Mouse (Mus musculus) lung, postnatal 0 days (tissue): ENCODE measurements around the gene Sorcs1. TPM values are rescaled to one million over a fixed set of nuclear protein-coding genes. Genes with fewer than 3 reads are reported as not detected.

Source experiments
- ATAC-seq: fragments of 200-750 bp; cut with Nextera tagmentation; 2 replicates; pipeline ENCODE4 v1.8.0; 2017; ENCODE audit warnings: moderate library complexity
- DNase-seq: peaks from one replicate; pipeline ENCODE4 v3.0.0-alpha.2; 2016; ENCODE audit warnings: low spot score
- H3K27ac ChIP-seq: fragments of 300-500 bp; sonication (generic); 2 replicates; pipeline ENCODE4 v1.5.1; 2014; ENCODE audit warnings: antibody characterized with exemption, mild to moderate bottlenecking, low read length, mixed read lengths
- H3K27me3 ChIP-seq: fragments of 300-500 bp; sonication (generic); replicated peaks from 2 replicates; pipeline ENCODE4 v1.6.1; 2014; ENCODE audit warnings: low read length, mixed read lengths; ENCODE audit not compliant: insufficient read depth
- H3K36me3 ChIP-seq: fragments of 300-500 bp; sonication (generic); 2 replicates; pipeline ENCODE4 v1.6.1; 2014; ENCODE audit warnings: low read length, mixed read lengths; ENCODE audit not compliant: insufficient read depth
- H3K4me1 ChIP-seq: fragments of 300-500 bp; sonication (generic); 2 replicates; pipeline ENCODE4 v1.6.1; 2014; ENCODE audit warnings: antibody characterized with exemption, low read depth, low read length, mixed read lengths; ENCODE audit not compliant: insufficient read depth
- H3K4me2 ChIP-seq: fragments of 300-500 bp; sonication (generic); replicated peaks from 2 replicates; pipeline ENCODE4 v1.6.1; 2014; ENCODE audit warnings: low read depth, mild to moderate bottlenecking, low read length, moderate library complexity, mixed read lengths
- H3K4me3 ChIP-seq: fragments of 300-500 bp; sonication (generic); 2 replicates; pipeline ENCODE4 v1.5.1; 2014; ENCODE audit warnings: low read depth, low read length
- H3K9ac ChIP-seq: fragments of 300-500 bp; sonication (generic); replicated peaks from 2 replicates; pipeline ENCODE4 v1.6.1; 2014; ENCODE audit warnings: low read depth, mild to moderate bottlenecking
- H3K9me3 ChIP-seq: fragments of 300-500 bp; sonication (generic); 2 replicates; pipeline ENCODE4 v1.6.1; 2016; ENCODE audit warnings: low read length, mixed read lengths
- CTCF ChIP-seq: IDR thresholded peaks from 2 replicates; pipeline ENCODE4 v1.5.1; 2016; ENCODE audit warnings: antibody characterized with exemption, mild to moderate bottlenecking
- EP300 ChIP-seq: IDR thresholded peaks from 2 replicates; pipeline ENCODE4 v1.6.1; 2016; ENCODE audit warnings: antibody characterized with exemption, mild to moderate bottlenecking, control low read depth
- WGBS: fragments of 180-500 bp; shearing (Covaris S2); extraction: QIAGEN DNeasy Blood & Tissue Kit; methylation state at CpG from one replicate; pipeline ENCODE4 v1.1.7; 2014; 5-methylcytosine and 5-hydroxymethylcytosine counted together
- polyA plus RNA-seq: library from polyadenylated mRNA; unstranded; fragments of >200 nt; fragmentation: Nextera tagmentation; extraction: Ambion mirVana; gene quantifications from 2 replicates; pipeline ENCODE4 v1.2.1, GENCODE M21; 2015

Gene Sorcs1
- polyA plus RNA-seq, 1 experiment from 2014 or later: 0.73 TPM

- TF ChIP-seq EP300: no peak
- Histone ChIP-seq H3K27ac (no peak overlapping the region), H3K4me2 (no peak overlapping the region), H3K9me3 (no peaks in the 10 kb centered on the region), H3K36me3 (no peaks in the 10 kb centered on the region), H3K4me1 (no peaks in the 10 kb centered on the region), H3K27me3 (no peaks in the 10 kb centered on the region), H3K4me3 (no peak overlapping the region), H3K9ac (no peak overlapping the region)
- 69% methylated on average over 1 of the region's 1 CpGs for WGBS
- no peak for ATAC-seq
- no peak for DNase-seq
Observed at GRCm38 (mm10) chr19:50664311-50664710, 14.1 kb downstream of the Sorcs1 start.

DNA sequence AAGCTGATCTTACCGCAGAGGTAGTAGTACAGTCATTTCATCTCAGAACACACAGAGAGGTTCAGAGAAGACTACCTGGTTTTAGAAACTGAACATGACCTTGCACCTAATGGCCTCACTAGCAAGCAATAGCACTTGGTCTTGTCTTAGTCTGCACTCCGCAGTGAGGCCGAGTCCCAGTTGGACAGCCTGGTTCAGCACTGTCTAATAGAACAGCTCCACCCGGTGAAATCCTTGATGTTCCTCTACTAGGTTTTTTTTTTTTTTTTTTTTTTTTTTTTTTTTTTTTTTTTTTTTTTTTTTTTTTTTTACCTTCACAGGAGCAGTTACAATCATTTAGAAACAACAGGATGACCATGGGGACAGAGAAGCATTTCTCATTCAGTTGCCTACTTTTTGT, 19.3 kb downstream of the Sorcs1 start:
- WGBS: 51% methylated on average over 4 of the region's 4 CpGs
- Histone ChIP-seq H3K4me3 (no peak overlapping the region), H3K9me3 (no peaks in the 10 kb centered on the region), H3K4me1 (no peaks in the 10 kb centered on the region), H3K36me3 (no peaks in the 10 kb centered on the region), H3K27me3 (no peaks in the 10 kb centered on the region), H3K9ac (no peak overlapping the region), H3K4me2 (no peak overlapping the region), H3K27ac (no peak overlapping the region)
- no peak for TF ChIP-seq EP300
- TF ChIP-seq CTCF: no peak
- ATAC-seq: no peak
- no peak for DNase-seq

DNA sequence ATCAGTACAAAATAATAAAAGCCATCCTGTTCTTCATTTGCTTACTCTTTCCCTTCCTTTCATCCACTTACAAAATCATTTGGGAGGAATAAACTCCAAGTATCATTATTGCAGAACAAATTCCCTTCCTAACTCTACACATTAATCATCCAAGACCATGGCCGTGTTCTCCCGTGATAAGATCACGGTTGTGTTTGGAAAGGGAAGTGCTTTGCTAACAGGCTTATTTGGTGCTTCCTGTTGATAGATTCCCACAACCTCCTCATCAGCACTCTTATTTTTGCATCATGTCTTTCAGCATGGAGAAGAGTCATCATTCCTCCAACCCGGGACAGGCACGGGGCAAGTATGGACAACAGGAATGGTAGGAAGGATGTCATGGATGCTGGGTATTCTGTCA, 25.7 kb downstream of the Sorcs1 start:
- H3K4me3 ChIP-seq: no peak overlapping the region
- WGBS: 40% methylated on average over 5 of the region's 5 CpGs
- TF ChIP-seq CTCF (no peak), EP300 (no peak)
- DNase-seq: no peak
- H3K9ac ChIP-seq: no peak overlapping the region
- H3K27ac ChIP-seq: no peak overlapping the region
- no peaks in the 10 kb centered on the region for H3K4me1 ChIP-seq
- H3K9me3 ChIP-seq: no peaks in the 10 kb centered on the region
- ATAC-seq: no peak
- H3K4me2 ChIP-seq: no peak overlapping the region
- no peaks in the 10 kb centered on the region for H3K27me3 ChIP-seq
- H3K36me3 ChIP-seq: no peaks in the 10 kb centered on the region

DNA sequence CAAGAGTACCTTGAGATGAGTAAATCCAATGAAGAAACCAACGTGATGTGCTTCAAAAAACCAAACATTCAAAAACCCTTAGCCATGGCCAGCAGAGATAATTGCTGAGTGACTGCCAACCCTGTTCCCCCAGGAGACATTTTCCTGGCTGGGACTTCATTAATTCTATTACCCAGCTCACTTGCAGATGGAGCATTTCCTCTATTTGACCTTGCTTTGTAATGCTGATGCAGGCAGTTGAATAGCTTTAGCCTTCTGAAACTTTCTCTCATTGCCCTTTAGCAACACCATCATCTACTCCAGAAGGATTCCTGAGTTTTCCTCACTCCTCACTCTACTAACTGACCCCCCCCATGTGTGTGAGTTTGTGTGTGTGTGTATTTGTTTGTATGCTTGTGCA, 34.6 kb downstream of the Sorcs1 start:
- no peaks in the 10 kb centered on the region for H3K27me3 ChIP-seq
- 44% methylated on average over 1 of the region's 1 CpGs for WGBS
- no peaks in the 10 kb centered on the region for H3K4me1 ChIP-seq
- ATAC-seq (no peak), DNase-seq (no peak)
- no peak overlapping the region for H3K27ac ChIP-seq
- no peak overlapping the region for H3K9ac ChIP-seq
- H3K4me3 ChIP-seq: no peak overlapping the region
- no peaks in the 10 kb centered on the region for H3K9me3 ChIP-seq
- no peaks in the 10 kb centered on the region for H3K36me3 ChIP-seq
- TF ChIP-seq EP300 (no peak), CTCF (no peak)
- H3K4me2 ChIP-seq: no peak overlapping the region

DNA sequence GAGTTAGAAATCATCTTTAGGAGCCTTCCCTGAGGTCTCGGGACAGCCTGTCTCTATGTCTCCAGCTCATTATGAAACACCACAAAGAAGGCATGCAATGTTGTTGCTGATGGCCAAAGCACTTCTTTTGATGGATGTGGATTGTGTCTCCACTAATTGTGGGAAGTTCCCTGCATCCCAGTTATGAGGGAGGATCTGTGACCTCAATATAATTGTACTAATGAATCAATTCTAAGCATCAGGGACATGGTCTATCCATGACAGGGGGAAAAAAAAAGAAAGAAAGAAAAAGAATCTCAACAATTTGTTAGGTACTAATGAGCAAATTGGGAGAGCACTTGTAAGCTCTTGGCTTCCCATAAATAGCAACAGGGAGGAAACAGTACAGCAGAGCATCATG, 36.3 kb downstream of the Sorcs1 start:
- H3K27ac ChIP-seq: no peak overlapping the region
- H3K36me3 ChIP-seq: no peaks in the 10 kb centered on the region
- no peaks in the 10 kb centered on the region for H3K9me3 ChIP-seq
- no peak overlapping the region for H3K9ac ChIP-seq
- no peaks in the 10 kb centered on the region for H3K27me3 ChIP-seq
- ATAC-seq (no peak), DNase-seq (no peak)
- no peak overlapping the region for H3K4me2 ChIP-seq
- TF ChIP-seq CTCF (no peak), EP300 (no peak)
- H3K4me3 ChIP-seq: no peak overlapping the region
- WGBS: 77% methylated on average over 1 of the region's 1 CpGs
- H3K4me1 ChIP-seq: no peaks in the 10 kb centered on the region

- no peak for TF ChIP-seq EP300
- TF ChIP-seq CTCF: no peak
- H3K9me3 ChIP-seq: no peaks in the 10 kb centered on the region
- no peak overlapping the region for H3K4me3 ChIP-seq
- no peak overlapping the region for H3K9ac ChIP-seq
- H3K4me2 ChIP-seq: no peak overlapping the region
- no peaks in the 10 kb centered on the region for H3K4me1 ChIP-seq
- H3K36me3 ChIP-seq: no peaks in the 10 kb centered on the region
- WGBS: 79% methylated on average over 8 of the region's 8 CpGs
- H3K27ac ChIP-seq: no peak overlapping the region
- ATAC-seq (no peak), DNase-seq (no peak)
- H3K27me3 ChIP-seq: no peaks in the 10 kb centered on the region
Observed at GRCm38 (mm10) chr19:50640251-50641032, 38.0 kb downstream of the Sorcs1 start.
